Mouse (Mus musculus) layer of hippocampus, postnatal 36 days (tissue): ENCODE measurements at regions not wholly inside any gene's neighbourhood (a gene's known extent, or its start where the extent isn't known, plus 50 kb on each side); places are given as distances from the start of the nearest gene placed in this dataset.

Experiments
- DNase-seq, 2 experiments: peaks; one replicate each; pipeline ENCODE4 v3.0.0; 2022

DNA sequence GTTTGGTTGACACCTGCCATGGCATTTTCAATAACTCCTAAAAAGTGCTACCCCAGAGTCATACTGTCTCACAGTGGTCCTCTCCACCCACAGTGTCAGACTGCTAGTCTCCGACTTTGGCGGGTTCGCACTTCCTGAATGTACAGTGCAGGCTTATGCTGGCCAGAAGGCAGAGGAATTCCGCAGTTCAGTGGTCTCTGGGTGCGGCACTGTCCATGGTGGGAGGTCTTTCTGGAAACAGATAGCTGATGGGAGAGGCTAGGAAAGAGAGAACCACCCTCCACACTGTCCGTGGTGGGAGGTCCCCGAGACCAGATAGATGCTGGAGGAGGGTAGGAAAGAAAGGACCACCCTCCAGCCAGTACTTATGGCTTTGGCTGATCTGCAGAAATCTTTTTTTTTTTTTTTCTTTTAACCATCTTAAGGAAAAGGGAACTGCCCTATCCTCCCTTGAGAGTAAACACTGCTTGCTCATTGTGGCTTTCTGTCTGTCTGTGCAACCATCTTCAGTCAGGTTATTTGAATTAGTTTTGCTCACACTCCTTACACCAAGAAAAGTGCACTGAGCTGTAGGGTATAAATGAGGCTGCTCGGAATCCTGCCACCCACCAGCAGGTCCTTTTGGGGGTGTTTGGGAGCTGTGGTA, 227.2 kb downstream of the Kcnrg start:
- DNase-seq: no peak

DNA sequence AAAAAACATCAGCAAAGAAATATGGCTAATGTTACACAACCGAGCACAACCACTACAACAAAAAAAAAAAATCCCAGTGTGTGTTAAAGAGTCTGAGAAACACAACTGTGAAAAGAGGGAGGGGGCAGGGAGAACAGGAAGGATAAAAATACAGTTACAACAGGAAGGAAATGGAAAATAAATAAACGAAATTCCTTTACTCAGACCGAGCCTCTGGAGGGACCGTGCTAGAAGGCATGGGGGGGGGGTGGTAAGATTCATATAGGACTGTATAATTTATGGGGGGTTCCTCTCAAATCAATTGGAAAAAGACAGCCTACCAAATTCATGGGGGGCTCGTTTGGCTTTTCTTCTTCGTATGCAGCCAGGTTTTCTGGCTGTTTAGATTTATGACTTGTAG, 228.5 kb downstream of the Kcnrg start:
- DNase-seq: no peak

DNA sequence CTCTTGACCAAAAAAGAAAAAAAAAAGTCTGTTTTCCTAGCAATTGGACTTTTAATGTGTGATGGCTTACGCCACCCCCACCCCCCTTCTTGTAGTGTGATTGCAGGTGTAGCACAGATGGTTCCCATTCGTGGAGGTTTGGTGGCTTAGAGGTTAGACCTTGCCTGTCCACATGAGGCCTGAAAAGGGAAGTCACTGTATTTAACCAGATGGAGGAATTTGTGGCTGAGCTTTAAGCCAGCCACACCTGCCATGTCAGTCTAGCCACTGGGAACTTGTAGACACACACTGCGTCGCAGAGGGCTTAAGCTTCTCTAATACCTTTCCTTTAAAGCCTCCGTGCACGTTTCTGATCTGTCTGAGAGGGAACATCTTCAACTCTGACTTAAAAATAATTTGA, 229.0 kb downstream of the Kcnrg start:
- DNase-seq: no peak

DNA sequence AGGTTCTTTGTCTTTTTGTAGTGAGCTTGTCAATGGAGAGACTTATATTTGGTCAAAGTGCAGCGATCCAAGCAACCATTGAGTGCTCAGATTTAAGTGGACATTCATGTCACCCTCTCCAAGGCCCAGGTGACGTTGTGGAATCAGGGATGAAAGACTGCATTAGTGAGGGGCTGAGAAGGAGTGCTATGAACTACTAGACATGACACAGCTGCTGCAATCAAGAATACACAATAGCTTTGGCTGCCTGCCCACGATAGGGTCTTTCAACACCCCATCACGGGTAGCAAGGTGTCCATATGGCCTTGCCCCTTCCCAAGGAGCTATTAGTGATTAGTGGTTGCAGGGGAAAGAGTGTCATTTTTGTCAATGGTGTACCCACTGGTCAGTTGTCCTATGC, 229.7 kb downstream of the Kcnrg start:
- DNase-seq: no peak

DNA sequence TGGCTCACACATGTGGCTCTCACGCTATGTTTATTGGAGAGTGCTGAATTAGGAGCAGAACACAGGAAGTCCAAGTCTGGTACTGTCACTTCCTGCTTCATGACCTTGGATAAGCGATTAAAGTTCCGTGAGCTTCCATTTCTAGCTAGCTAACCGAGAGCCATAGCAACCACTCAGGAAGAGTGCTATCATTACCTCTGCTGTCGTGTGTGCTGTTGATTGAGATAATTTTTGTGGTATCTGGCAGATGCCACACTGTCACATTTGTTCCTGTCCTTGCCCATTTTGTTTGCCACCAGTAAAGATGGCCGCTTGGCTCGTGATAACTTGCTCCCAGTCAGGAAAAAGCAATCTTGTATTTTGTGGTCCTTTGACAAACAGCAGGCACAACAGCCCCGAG, 230.6 kb downstream of the Kcnrg start:
- no peak for DNase-seq

DNA sequence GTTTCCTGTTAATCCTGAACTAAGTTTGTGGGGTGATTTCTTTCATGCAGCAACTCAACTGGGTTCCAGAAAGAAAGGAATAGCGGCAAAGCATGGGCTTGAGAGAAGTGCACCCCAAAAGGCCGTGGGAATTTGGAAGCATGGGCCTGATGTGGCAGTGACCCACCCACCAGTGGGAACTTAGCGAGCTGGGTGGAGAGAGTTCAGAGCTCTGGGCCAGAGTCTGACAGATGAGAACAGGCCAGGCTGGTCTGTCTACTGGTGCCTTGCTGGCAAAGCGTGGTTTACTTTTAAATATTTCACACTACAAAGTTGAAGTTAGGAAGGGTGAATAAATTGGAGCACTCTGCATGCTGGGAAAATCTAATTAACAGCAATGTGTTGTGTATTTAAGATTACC, 235.2 kb downstream of the Kcnrg start:
- no peak for DNase-seq

DNA sequence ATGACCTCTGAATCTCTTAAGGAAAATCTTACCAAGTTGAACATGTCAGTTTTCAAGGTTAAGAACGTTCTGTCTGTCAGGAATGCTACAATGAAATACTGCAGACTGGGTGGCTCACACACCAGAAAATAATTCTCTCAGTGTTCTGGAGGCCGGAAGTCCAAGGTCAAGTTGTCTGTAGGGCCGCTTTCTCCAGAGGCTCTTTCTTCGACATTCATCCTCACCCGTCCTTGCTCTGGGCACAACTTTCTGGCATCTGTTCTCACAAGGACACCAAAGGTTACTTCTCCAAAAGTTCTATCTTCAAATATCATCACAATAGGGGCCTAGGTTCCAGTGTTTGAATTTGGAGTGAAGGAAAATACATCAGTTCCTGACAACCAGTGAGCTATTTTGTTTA, 239.2 kb downstream of the Kcnrg start:
- DNase-seq: no peak

DNA sequence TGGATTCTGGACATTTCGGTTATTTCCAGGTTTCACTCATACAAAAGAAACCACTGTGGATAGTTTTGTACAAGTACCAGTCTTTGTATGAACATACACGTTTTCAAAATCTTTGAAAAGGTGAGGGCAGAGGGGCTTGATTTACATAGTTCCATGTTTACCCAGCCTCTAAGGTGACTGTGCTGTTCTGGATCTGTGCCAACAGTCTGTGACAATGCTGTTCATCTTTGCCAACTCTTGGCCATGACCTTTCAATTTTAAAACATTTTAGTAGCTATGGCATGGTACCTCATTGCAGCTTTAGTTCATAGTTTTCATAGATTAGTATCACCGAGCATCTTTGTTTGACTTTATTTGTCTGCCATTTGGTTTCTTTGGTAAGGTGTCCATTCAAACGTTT, 243.0 kb downstream of the Kcnrg start:
- no peak for DNase-seq

DNA sequence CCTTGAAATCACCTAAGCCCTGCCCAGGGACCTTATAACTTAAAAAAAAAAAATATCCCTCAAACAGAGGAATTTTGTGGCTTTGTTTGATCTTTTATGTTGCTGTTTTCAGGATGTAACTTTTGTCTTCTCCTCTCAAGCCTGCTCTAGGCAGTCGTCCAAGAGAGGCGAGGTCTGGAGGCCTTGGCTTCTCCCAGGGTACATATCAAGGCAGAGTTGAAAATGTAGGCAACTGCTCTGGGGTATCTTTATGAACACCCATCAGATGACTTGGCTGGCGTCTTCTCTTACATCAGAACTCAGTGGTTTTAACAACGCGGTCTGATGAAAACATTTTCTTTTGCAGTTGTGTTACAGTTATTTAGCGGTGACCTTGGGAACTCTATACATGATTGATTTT, 250.4 kb downstream of the Kcnrg start:
- no peak for DNase-seq

DNA sequence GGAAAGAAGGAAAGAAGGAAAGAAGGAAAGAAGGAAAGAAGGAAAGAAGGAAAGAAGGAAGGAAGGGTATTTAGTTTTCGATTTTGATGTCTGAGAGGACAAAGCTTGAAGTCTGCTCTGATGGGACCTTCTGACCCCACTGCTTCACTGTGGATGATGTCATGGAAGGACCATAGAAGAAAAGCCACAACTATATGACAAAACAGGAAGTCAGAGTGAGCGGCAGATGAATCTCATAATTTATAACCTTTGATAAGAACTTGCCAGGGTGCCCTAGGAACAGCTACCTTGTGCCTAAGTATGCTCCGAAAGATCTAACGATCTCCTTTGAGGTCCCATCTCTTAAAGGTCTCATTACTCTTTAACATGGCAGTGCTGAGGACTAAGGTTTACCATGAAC, 253.4 kb downstream of the Kcnrg start:
- no peak for DNase-seq

DNA sequence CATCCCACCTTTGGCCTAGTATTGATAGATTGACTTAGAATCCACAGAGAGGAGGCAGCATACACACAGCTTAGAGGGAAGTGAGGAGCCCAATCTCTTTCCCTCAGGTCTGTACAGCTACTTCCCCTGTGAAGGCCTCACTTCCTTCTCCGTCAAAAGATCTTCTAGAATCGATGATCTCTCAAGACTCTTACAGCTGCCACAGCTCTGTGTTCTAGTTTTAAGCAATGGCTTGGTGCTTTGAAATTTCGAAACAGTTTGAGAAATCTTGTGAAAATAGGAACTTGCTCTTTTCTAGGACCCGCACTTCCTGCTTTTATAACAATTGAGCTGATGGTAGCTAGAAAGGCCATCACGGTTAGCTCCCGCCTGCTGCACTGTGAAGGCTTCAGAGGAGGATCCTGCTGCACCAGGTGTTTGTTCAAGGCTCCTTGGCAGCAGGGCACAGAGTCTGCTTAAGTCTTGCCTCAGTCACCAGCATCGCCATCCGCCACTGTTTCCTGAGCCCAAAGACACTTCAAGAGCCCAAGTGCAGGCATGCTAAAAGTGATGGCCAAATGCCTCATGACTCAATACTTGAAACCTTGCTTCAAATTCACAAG, 254.2 kb downstream of the Kcnrg start:
- DNase-seq: no peak

DNA sequence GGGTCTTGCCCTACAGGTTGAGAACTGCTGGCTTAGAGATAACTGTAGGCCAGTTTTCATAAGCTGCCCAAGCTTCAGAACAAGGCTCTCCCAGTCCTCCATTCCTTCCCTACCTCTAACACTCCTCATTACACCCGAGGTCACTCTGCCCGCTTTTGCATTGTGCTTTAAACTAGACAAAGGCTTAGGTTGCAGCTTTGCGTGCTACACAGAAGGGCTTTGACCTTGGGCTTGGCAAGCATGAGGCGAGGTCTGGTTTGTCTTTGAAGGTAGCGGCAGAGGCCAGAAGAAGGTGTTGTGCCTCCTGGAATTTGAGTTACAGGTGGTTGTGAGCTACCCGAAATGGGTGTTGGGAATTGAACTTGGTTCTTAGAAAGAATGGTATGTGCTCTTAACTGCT, 255.7 kb downstream of the Kcnrg start:
- DNase-seq: no peak

DNA sequence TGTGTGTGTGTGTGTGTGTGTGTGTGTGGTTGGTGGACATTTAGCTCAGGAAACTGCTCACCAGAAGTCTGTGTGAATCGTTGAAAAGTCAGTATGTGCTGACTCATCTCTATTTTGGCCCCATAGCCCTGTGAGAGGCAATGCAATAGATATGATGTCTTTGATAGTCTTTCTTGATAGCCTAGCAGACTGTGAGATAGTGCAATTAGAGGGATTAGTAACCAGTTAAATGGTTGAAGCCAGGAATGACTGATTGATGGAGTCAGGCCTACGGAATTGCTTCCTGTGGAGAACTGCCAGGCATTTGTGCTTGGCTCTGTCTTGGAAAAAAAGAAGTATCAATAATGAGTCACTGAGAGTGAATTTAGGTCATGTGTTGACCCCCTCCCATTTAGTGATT, 256.2 kb downstream of the Kcnrg start:
- DNase-seq: no peak

DNA sequence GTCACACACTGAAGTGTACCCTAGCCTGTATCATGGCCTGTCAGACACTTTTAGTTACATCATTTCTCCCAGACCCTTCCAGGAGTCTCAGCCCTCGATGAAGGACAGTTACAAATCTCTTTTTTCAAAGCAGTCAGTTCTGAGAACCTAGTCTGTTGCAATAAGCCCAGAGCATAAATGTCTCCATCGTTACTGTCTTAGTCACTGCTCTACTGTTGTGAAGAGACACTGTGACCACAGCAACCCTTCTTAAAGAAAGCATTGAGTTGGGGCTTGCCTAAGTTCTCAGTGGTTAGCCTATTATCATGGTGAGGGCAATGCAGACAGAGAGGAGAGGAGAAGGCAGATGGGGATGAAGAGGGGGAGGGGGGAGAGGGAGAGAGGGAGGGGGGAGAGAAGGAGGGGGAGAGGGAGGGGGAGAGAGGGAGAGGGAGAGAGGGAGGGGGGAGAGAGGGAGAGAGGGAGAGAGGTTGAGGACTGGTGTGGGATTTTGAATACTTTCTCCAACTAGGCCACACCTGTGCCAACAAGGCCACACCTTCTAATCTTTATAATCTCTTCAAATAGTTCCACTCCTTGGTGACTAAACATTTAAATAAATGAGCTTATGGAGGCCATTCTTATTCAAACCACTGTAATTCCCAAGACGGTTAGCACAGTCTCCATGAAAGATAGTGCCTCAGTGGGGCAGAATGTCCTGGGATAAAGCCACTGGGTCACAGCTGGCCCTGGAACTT, 259.4 kb downstream of the Kcnrg start:
- no peak for DNase-seq

DNA sequence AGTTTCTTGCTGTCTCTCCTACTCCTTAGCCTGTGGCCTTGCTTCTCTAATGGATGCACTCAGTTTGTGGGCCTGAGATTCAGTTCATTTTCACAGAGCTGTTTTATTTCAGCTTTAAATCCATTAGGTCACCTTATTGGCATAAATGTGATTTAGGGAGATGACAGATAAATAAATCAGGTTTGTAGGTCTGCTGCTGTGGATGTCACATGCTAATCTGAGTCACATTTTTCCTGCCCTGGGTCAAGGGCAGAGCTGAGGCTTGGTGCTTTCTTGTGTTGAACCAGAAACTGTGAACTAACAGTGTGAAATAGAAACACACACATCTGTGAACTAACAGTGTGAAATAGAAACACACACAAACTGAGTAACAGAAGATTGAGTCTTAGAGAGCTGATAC, 266.9 kb downstream of the Kcnrg start:
- DNase-seq: no peak

DNA sequence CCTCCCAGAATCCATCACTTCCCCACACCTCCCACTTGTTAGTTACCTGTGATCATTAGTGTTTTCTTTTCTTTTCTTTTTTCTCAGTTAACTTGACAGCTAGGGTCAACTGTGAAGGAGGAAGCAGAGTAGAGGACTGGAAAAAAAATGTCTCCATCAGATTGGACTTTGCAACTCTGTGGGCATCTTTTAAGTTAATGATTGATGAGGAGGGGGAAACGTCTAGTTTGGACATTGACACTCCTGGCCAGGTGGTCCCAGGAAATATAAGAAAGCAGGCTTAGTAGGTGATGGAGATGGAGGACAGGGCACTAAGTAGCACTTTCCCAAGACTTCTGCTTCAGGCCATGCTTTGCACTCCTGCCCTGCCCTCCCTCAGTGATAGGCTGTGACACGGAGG, 272.2 kb downstream of the Kcnrg start:
- no peak for DNase-seq

DNA sequence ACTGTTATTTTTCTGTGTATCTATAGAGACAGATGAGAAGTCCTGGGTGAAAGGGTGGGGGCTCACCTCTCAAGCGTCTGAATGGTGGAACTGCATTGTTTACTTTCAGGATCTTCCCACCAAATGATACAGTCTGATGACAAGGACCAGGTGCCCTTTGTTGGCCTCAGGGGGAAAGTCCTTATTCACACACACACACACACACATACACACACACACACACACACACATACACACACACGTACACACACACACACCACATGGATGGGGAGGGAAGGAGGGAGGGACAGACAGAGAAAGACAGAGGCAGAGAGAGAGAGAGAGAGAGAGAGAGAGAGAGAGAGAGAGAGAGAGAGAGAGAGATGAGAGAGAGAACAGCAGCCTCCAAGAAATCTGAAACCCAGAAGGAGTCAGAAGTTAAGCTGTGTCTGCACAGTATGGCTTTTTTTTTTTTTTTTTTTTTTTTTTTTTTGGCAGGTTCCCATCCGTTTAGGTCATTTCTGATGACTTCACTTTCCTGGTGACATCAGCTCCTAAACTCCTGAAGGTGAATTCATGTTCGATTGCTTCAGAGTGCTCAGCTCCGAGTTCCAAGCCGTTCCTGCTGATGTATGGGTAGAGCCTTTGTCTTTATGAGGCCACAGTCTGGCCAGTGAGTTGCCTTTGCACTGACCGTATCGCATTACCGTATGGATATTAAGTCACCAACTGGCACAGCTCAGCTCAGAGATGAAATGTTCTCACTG, 273.4 kb downstream of the Kcnrg start:
- no peak for DNase-seq

DNA sequence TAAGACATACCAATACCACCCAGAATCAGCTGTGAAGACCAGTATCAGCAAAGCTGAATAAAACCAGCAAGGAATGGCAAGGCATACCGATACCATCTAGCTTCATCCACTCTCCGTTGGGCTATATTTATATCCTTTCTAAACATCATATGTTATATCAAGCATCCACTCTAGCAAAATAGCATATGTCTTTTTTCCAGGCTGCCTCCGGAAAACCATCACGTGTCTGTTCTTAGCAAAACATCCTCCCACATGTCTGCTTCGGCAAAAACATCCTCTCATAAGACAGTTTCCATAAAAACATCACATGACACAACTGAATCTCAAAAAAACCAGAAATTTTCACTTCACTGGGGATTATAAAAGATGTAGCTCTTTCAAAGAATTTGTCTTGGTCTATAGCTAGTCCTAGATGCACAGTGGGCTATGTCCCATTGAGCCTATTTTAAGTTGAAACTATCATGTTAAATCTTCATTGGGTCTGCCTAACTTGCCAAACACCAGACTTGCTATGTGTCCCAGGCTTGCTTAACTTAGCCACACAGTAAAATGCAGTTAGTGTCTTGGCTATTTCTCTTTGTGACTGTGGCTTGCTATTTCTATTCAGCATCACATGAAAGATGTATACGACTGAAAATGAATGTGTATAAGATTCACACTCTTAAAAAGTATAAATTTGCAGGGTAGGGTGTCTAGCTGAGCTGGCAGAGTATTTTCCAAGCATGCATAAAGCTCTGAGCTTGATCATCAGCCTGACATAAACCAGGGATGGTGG, 278.2 kb downstream of the Kcnrg start:
- no peak for DNase-seq

DNA sequence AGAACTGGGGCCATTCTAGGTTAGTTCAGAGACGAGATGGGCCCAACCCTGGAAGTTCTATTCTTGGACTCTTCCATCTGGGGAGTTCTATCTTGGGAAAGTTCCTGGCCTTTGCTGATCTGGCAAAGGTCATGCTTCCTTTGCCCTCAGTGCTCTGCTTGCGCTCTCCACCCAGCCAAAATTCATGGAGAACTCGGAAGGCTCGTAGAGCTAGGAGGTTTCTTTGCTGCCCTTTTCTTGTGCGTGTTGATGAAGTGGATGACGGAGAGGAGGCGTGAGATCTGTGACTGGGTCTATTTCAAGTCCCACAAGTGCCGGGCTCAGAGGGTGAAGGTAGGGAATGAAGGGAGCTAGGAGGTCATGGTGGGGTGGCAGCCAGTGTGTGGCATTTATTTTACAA, 282.4 kb downstream of the Kcnrg start:
- no peak for DNase-seq

DNA sequence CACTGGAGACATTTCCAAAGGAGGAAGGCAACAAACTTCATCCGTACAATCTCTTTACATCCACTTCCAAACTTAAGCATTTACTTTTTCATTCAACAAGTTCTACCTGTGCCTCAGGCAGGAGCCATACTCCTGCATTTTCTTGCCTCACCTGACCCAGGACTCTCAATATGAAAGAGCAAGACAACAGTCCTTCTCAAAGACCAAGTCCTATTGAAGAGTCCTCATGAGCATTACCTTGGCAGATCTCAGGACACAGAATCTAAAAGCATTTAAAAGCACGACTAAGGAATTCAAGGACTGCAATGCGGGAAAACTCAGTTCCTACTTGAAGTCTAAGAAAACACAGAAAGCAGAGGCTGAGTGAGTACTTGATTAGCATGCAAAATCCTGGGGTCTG, 286.5 kb downstream of the Kcnrg start:
- DNase-seq: no peak

DNA sequence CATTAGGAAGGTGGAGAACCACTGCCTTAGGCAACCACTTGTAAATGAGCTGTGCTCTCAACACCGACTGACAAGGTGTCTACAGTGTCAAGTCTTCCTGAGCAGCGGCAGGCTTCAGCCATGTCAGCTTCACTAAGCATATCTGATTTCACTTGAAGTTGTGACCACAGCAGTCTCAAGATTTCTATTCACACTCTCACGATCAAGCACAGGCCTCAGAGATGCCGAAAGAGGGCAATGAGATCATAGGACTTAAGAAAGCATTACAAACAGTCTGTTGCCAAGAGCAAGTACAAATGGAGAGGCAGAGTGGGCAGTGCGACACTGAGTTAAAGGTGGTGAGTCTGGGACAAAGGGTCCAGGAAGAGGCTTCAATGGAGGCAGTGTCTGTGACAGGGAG, 289.6 kb downstream of the Kcnrg start:
- no peak for DNase-seq

DNA sequence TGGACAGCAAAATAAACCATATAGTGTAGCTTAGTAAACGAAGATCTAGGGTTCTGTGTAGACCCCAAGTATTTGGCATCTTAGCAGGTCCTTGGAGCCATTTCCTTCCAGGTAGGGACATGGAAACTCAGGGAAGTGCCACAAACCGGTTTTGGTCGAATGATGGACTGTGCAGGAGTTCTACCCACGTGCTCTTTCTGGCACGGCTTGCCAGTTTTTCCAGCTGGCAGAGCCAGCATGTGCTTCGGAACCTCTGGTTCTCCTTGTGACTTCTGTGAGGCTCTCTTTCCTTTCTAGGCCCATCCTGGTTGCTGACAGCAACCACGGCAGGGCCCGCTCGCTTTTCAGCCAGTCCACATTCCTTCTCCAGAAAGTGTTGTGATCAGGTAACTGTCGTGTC, 291.4 kb downstream of the Kcnrg start:
- DNase-seq: no peak
